Mouse (Mus musculus): ENCODE measurements around the gene Tom1.

GRCm38 (mm10) chr8:75081364-75082040 lies 48.0 kb downstream of the Tom1 start:
- TF ChIP-seq CTCF (IDR thresholded peaks at IDR 0.05; ENCODE audit: low read depth), result no peak
- no peak for TF ChIP-seq EP300 (IDR thresholded peaks at IDR 0.05; ENCODE audit: low read depth)
